Mouse (Mus musculus) stomach, postnatal 0 days (tissue): Measurements from ENCODE around the gene Aldh3b3. TPM values are rescaled to one million over a fixed set of nuclear protein-coding genes. Genes with fewer than 3 reads are reported as not detected.

Experiments used
- ATAC-seq: fragments of 200-750 bp; cut with Nextera tagmentation; 2 replicates; pipeline ENCODE4 v1.8.0; 2017; ENCODE audit not compliant: low FRiP score, low TSS enrichment
- DNase-seq: peaks from one replicate; pipeline ENCODE4 v3.0.0-alpha.2; 2016; ENCODE audit warnings: low spot score
- H3K27ac ChIP-seq: fragments of 300-500 bp; sonication (generic); replicated peaks from 2 replicates; pipeline ENCODE4 v1.5.1; 2014; ENCODE audit warnings: mild to moderate bottlenecking, control low read depth
- H3K27me3 ChIP-seq: fragments of 300-500 bp; sonication (generic); 2 replicates; pipeline ENCODE4 v1.6.1; 2014; ENCODE audit warnings: low read length; ENCODE audit not compliant: control insufficient read depth, insufficient read depth
- H3K36me3 ChIP-seq: fragments of 300-500 bp; sonication (generic); 2 replicates; pipeline ENCODE4 v1.6.1; 2014; ENCODE audit warnings: low read length, mixed read lengths; ENCODE audit not compliant: control insufficient read depth, insufficient read depth
- H3K4me1 ChIP-seq: fragments of 300-500 bp; sonication (generic); replicated peaks from 2 replicates; pipeline ENCODE4 v1.6.1; 2014; ENCODE audit warnings: antibody characterized with exemption; ENCODE audit not compliant: control insufficient read depth, insufficient read depth
- H3K4me2 ChIP-seq: fragments of 300-500 bp; sonication (generic); replicated peaks from 2 replicates; pipeline ENCODE4 v1.6.1; 2014; ENCODE audit warnings: low read depth, mild to moderate bottlenecking, control low read depth, moderate library complexity
- H3K4me3 ChIP-seq: fragments of 300-500 bp; sonication (generic); 2 replicates; pipeline ENCODE4 v1.5.1; 2014; ENCODE audit warnings: low read depth, low read length, control low read depth
- H3K9ac ChIP-seq: fragments of 300-500 bp; sonication (generic); 2 replicates; pipeline ENCODE4 v1.6.1; 2014; ENCODE audit warnings: mild to moderate bottlenecking, low read length, control low read depth, mixed read lengths
- H3K9me3 ChIP-seq: fragments of 300-500 bp; sonication (generic); 2 replicates; pipeline ENCODE4 v1.6.1; 2016; ENCODE audit warnings: low read length; ENCODE audit not compliant: control insufficient read depth
- CTCF ChIP-seq: IDR thresholded peaks from 2 replicates; pipeline ENCODE4 v1.5.1; 2016; ENCODE audit warnings: antibody characterized with exemption, low read depth, mild to moderate bottlenecking, moderate library complexity
- EP300 ChIP-seq: optimal IDR thresholded peaks from 2 replicates; pipeline ENCODE3; 2016; ENCODE audit warnings: antibody characterized with exemption
- whole genome bisulfite sequencing: fragments of 180-500 bp; shearing (Covaris S2); extraction: QIAGEN DNeasy Blood & Tissue Kit; methylation state at CpG from one replicate; pipeline ENCODE4 v1.1.7; 2014; 5-methylcytosine and 5-hydroxymethylcytosine counted together
- polyA plus RNA-seq: library from polyadenylated mRNA; unstranded; fragments of >200 nt; fragmentation: Nextera tagmentation; extraction: Ambion mirVana; gene quantifications from 2 replicates; pipeline ENCODE4 v1.2.1, GENCODE M21; 2015

Aldh3b3 gene
- polyA plus RNA-seq, 1 experiment from 2014 or later = 1.1 TPM

- no peaks in the 10 kb centered on the region for H3K27me3 ChIP-seq
- H3K4me2 ChIP-seq = no peak overlapping the region
- no peak overlapping the region for H3K4me3 ChIP-seq
- no peaks in the 10 kb centered on the region for H3K9me3 ChIP-seq
- DNase-seq (no peak), ATAC-seq (no peak)
- H3K4me1 ChIP-seq = peaks cover 5% of the 10 kb centered on the region; the same call in 1 of the 2 replicates
- H3K9ac ChIP-seq = no peak overlapping the region
- 82% methylated on average over 14 of the region's 14 CpGs for WGBS
- TF ChIP-seq CTCF (no peak), EP300 (no peak)
- H3K27ac ChIP-seq = no peak overlapping the region
- no peaks in the 10 kb centered on the region for H3K36me3 ChIP-seq
Observed at GRCm38 (mm10) chr19:3988066-3988465, 29.6 kb downstream of the Aldh3b3 start.

GRCm38 (mm10) chr19:3988750-3989149 is 30.3 kb downstream of the Aldh3b3 start:
- Histone ChIP-seq H3K4me2 (no peak overlapping the region), H3K27me3 (no peaks in the 10 kb centered on the region), H3K27ac (no peak overlapping the region), H3K9ac (no peak overlapping the region), H3K36me3 (no peaks in the 10 kb centered on the region), H3K9me3 (no peaks in the 10 kb centered on the region), H3K4me3 (no peak overlapping the region), H3K4me1 (peaks cover 5% of the 10 kb centered on the region; the same call in 1 of the 2 replicates)
- 84% methylated on average over 4 of the region's 4 CpGs for WGBS
- DNase-seq (no peak), ATAC-seq (no peak)
- TF ChIP-seq CTCF = peak; percentile 47
- TF ChIP-seq EP300 = no peak

- 41% methylated on average over 6 of the region's 6 CpGs for WGBS
- Histone ChIP-seq H3K27me3 (no peaks in the 10 kb centered on the region), H3K36me3 (no peaks in the 10 kb centered on the region), H3K4me3 (no peak overlapping the region), H3K4me2 (no peak overlapping the region), H3K4me1 (0 out of 2 replicates have a peak, but pooled peaks cover 5% of the 10 kb centered on the region), H3K27ac (no peak overlapping the region), H3K9me3 (no peaks in the 10 kb centered on the region), H3K9ac (no peak overlapping the region)
- DNase-seq (no peak), ATAC-seq (no peak)
- no peak for TF ChIP-seq CTCF
- TF ChIP-seq EP300 = no peak
Observed at GRCm38 (mm10) chr19:3990804-3991203, 32.4 kb downstream of the Aldh3b3 start.

- TF ChIP-seq CTCF (no peak), EP300 (no peak)
- H3K4me3 ChIP-seq = no peak overlapping the region
- no peak overlapping the region for H3K27ac ChIP-seq
- H3K9me3 ChIP-seq = no peaks in the 10 kb centered on the region
- ATAC-seq (no peak), DNase-seq (no peak)
- H3K4me1 ChIP-seq = 0 out of 2 replicates have a peak, but pooled peaks cover 4% of the 10 kb centered on the region
- no peak overlapping the region for H3K4me2 ChIP-seq
- WGBS = 97% methylated on average over 3 of the region's 3 CpGs
- H3K36me3 ChIP-seq = no peaks in the 10 kb centered on the region
- H3K27me3 ChIP-seq = no peaks in the 10 kb centered on the region
- H3K9ac ChIP-seq = no peak overlapping the region
Observed at GRCm38 (mm10) chr19:3991562-3991961, 33.1 kb downstream of the Aldh3b3 start.

GRCm38 (mm10) chr19:3991966-3992365 is 33.5 kb downstream of the Aldh3b3 start:
- H3K27me3 ChIP-seq = no peaks in the 10 kb centered on the region
- H3K27ac ChIP-seq = no peak overlapping the region
- 86% methylated on average over 3 of the region's 3 CpGs for WGBS
- no peaks in the 10 kb centered on the region for H3K36me3 ChIP-seq
- H3K9me3 ChIP-seq = no peaks in the 10 kb centered on the region
- TF ChIP-seq CTCF (no peak), EP300 (no peak)
- H3K4me2 ChIP-seq = no peak overlapping the region
- no peak overlapping the region for H3K4me3 ChIP-seq
- DNase-seq (no peak), ATAC-seq (no peak)
- no peak overlapping the region for H3K9ac ChIP-seq
- H3K4me1 ChIP-seq = 0 out of 2 replicates have a peak, but pooled peaks cover under 1% of the 10 kb centered on the region

GRCm38 (mm10) chr19:3992416-3992815 is 34.0 kb downstream of the Aldh3b3 start, which contains the start of gene Tbx10:
TSS of gene Tbx10 (plus strand) at chr19:3992752.
- Histone ChIP-seq H3K27me3 (no peaks in the 10 kb centered on the region), H3K27ac (no peak within 1 kb of the TSS), H3K4me2 (no peak within 1 kb of the TSS), H3K4me3 (no peak within 1 kb of the TSS), H3K4me1 (no peaks in the 10 kb centered on the region), H3K9ac (no peak within 1 kb of the TSS), H3K9me3 (no peaks in the 10 kb centered on the region), H3K36me3 (no peaks in the 10 kb centered on the region)
- no peak for TF ChIP-seq EP300
- no peak for TF ChIP-seq CTCF
- ATAC-seq (no peak), DNase-seq (no peak)
- 51% methylated on average over 5 of the region's 5 CpGs for WGBS
